Mouse (Mus musculus) cerebellum, adult 2 months (tissue): ENCODE measurements at regions not wholly inside any gene's neighbourhood (a gene's known extent, or its start where the extent isn't known, plus 50 kb on each side); places are given as distances from the start of the nearest gene placed in this dataset.

Experiments
- CTCF ChIP-seq: fragments of 200-500 bp; IDR thresholded peaks from 2 replicates; pipeline ENCODE4 v1.5.1; 2011; ENCODE audit warnings: low read depth, mild to moderate bottlenecking, control low read depth, low read length, moderate library complexity, borderline replicate concordance; ENCODE audit not compliant: insufficient read depth
- POLR2A ChIP-seq: fragments of 200-500 bp; IDR thresholded peaks from 2 replicates; pipeline ENCODE4 v1.6.1; 2011; ENCODE audit warnings: low read length, control low read depth, borderline replicate concordance; ENCODE audit not compliant: insufficient read depth

DNA sequence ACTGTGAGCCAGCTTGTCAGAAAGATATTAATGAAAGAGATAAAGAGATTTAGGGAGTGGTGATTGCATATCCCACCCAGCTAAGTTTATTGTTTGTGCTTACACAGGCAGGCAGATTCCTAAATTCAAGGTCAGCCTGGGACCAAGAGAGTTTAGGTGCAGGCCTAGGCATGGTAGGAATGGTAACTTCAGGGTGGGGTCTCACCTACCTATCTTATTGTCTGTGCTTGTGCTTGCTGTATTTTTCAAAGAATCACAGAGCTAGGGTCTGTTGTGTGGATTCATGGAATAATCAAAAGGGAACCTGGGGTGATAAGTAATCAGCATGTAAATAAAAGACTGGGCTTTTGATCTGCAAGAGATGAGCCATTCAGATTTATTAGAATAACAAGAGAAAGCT lies 642.4 kb downstream of the Pkhd1 start:
- TF ChIP-seq CTCF (no peak), POLR2A (no peak)
